Mouse (Mus musculus) erythroblast, embryonic 14.5 days (primary cell): ENCODE measurements around the gene Cacna1a.
"Not testable (repeated sequence)": the region's sequence is repeated elsewhere in the genome, so short reads cannot be mapped to it uniquely, and the experiment has no call there.

Experiments
- GATA1 ChIP-seq: IDR thresholded peaks from 2 replicates; pipeline ENCODE4 v1.6.1; 2012; ENCODE audit warnings: low read length, inconsistent platforms, mixed read lengths
- TAL1 ChIP-seq: IDR thresholded peaks from 3 replicates; pipeline ENCODE4 v1.6.1; 2012; ENCODE audit warnings: low read length, inconsistent platforms, mixed read lengths

DNA sequence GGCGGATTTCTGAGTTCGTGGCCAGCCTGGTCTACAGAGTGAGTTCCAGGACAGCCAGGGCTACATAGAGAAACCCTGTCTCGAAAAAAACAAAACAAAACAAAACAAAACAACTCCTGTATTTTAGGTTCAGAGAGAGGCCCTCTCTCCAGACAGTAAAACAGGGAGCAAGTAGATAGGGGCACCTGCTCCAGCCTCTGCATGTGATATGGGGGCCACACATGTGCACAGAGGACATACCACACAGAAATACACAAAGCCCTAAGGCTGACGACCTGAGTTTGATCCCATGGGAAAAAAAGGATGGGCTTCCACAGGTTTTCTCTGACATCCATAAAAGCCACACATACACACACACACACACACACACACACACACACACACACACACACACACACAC lies 235.2 kb downstream of the Cacna1a start:
- TF ChIP-seq GATA1, TAL1: not testable (repeated sequence)
